Mouse (Mus musculus) large intestine, adult 2 months (tissue): ENCODE measurements at regions not wholly inside any gene's neighbourhood (a gene's known extent, or its start where the extent isn't known, plus 50 kb on each side); places are given as distances from the start of the nearest gene placed in this dataset.

Experiments
- DNase-seq: peaks from one replicate; pipeline ENCODE4 v3.0.0-alpha.2; 2012; ENCODE audit warnings: low read depth, low spot score
- WGBS: fragments of 180-500 bp; shearing (Covaris S2); methylation state at CpG from one replicate; pipeline ENCODE4 v1.1.7; 2018; 5-methylcytosine and 5-hydroxymethylcytosine counted together

- DNase-seq: no peak
- WGBS: 50% methylated on average over 1 of the region's 1 CpGs
Measured at GRCm38 (mm10) chr6:14081884-14082283, 210.6 kb upstream of the 2610001J05Rik start.

GRCm38 (mm10) chr6:14063735-14064134, 192.4 kb upstream of the 2610001J05Rik start:
- 40% methylated on average over 2 of the region's 2 CpGs for WGBS
- no peak for DNase-seq

- no peak for DNase-seq
- 74% methylated on average over 5 of the region's 5 CpGs for WGBS
Measured at GRCm38 (mm10) chr6:14046560-14046959, 175.2 kb upstream of the 2610001J05Rik start.

- WGBS: 49% methylated on average over 3 of the region's 3 CpGs
- DNase-seq: no peak
Measured at GRCm38 (mm10) chr6:14044654-14045053, 173.3 kb upstream of the 2610001J05Rik start.

- no peak for DNase-seq
- WGBS: 43% methylated on average over 2 of the region's 2 CpGs
Measured at GRCm38 (mm10) chr6:14025898-14026297, 154.6 kb upstream of the 2610001J05Rik start.

- no peak for DNase-seq
- WGBS: 74% methylated on average over 2 of the region's 2 CpGs
Measured at GRCm38 (mm10) chr6:14018928-14019327, 147.6 kb upstream of the 2610001J05Rik start.

- WGBS: 59% methylated on average over 10 of the region's 10 CpGs
Measured at GRCm38 (mm10) chr6:13982606-13983389, 111.5 kb upstream of the 2610001J05Rik start.

GRCm38 (mm10) chr6:13974710-13975506, 103.6 kb upstream of the 2610001J05Rik start:
- WGBS: 72% methylated on average over 14 of the region's 14 CpGs
- no peak for DNase-seq

More at GRCm38 (mm10) chr6:13982606-13983389, 111.5 kb upstream of the 2610001J05Rik start:
- no peak for DNase-seq

- no peak for DNase-seq
Measured at GRCm38 (mm10) chr6:13964471-13964870, 93.2 kb upstream of the 2610001J05Rik start.

GRCm38 (mm10) chr6:13964013-13964412, 92.7 kb upstream of the 2610001J05Rik start:
- no peak for DNase-seq
- 72% methylated on average over 2 of the region's 2 CpGs for WGBS

More at GRCm38 (mm10) chr6:13964471-13964870, 93.2 kb upstream of the 2610001J05Rik start:
- 66% methylated on average over 2 of the region's 2 CpGs for WGBS

GRCm38 (mm10) chr6:13949640-13950039, 78.3 kb upstream of the 2610001J05Rik start:
- WGBS: 55% methylated on average over 4 of the region's 4 CpGs
- no peak for DNase-seq

- 80% methylated on average over 9 of the region's 9 CpGs for WGBS
- DNase-seq: no peak
Measured at GRCm38 (mm10) chr6:13920809-13921760, 49.8 kb upstream of the 2610001J05Rik start.
